Mouse (Mus musculus) urinary bladder, postnatal 14 days (tissue): Measurements from ENCODE around the gene Usp40.
"Not testable (repeated sequence)": the region's sequence is repeated elsewhere in the genome, so short reads cannot be mapped to it uniquely, and the experiment has no call there.

Source experiments
- DNase-seq: peaks from one replicate; pipeline ENCODE4 v3.0.0; 2021; ENCODE audit warnings: low spot score

The Usp40 gene

DNA sequence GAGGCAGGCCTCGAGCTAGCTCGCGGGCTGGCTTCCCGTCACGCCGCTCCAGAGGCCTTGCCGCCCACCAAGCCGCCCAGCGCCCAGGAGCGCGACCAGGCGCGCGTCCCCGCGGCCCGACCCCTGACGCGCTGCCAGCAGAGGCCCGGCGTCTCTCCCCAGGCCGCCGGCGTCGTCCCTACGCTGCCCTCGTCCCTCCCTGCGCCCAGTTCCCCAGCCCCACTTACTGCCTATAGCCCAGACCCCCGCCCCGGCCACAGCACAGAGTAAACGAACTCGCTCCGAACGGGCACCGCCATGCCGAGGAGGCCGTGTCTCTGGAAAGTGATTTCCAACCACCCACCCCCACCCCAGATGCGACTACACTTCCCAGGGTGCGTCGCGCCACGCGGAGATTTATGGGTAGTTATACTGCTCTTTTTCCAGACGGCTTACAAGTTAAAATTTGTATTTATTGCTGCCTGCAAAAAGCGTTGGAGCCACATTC, at the start of gene Usp40:
Usp40 (minus strand) TSS at position 341 of the 487 bp plus-strand sequence.
- peak; percentile 72 for DNase-seq

DNA sequence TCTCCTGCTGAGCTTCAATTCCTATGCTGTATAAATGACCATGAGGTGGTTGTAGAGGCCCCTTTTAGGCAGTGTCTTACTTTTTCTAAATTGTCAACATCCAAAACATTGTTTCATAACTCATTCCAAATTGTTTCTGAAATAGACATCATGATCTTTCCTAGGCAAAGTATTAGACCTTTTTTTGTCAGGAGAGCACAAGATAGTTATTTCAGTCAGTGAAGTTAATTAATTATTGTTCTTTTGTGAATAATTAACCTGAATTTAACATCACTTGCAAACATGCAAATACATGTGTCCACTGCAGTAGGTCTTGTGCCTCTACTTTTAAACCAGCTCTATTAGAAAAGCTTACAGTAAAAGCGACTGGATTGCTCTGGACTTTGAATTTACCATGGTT, 46.7 kb upstream of the Usp40 start, which contains the start of gene Ugt1a10:
Ugt1a10 (plus strand) TSS at position 301 of the 400 bp plus-strand sequence.
- DNase-seq: no peak

DNA sequence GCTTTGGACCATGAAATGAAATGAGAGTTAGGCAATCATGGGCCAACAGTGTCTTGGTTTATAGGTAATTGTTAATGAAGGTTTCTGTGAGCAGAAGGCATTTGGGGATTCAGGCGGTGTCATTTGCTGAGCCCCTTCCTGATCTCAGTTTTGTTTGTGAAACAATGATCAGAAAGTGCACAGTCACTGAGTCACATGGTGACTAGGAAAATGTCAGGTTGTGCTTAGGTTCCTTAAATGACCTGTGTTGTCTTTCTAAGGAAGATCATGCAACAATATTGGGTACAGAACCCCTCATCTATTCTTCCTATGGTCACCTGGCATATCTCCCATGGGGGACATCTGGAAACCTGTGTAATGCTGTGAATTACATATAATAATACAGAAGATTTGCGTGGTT, 39.1 kb upstream of the Usp40 start:
- DNase-seq: not testable (repeated sequence)

DNA sequence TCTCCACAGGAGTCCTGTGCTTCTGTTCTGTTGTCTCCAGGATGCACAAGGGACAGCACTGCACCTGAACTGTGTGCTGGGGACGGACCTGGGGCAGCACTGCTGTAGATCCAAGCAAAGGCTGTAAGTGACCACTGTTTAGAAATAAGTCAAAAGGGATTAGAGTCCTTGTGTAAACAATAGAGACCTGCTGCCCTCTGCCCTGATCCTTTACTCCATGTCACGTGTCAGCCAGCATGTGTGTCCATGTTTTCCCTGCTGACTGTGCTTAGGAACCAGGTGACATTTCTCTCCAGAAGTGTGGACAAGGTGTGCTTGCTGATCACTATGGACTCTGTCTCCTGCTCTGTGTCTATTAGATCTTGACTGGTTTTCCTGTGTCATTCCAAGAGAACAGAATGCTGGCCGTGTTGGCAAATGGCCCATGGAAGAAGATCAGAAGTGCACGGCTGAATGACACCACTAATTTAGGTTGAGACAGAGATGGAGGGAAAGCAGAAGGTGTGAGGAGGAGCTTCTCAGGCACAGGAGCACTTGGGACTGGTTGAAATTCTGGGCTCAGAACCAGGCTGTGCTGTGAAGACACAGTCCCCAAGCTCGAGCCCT, 36.6 kb upstream of the Usp40 start:
- not testable (repeated sequence) for DNase-seq

DNA sequence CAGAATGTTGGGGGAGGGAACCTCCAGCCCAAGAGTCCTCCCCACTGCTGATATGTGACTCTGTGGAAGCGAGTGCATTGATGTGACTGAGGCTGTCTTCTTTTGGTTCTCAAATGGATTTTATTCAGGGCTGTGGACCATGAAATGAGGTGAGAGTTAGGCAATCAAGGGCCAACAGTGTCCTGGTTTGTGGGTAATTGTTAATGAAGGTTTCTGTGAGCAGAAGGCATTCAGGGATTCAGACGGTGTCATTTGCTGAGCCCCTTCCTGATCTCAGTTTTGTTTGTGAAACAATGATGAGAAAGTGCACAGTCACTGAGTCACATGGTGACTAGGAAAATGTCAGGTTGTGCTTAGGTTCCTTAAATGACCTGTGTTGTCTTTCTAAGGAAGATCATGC, 34.7 kb upstream of the Usp40 start:
- not testable (repeated sequence) for DNase-seq

DNA sequence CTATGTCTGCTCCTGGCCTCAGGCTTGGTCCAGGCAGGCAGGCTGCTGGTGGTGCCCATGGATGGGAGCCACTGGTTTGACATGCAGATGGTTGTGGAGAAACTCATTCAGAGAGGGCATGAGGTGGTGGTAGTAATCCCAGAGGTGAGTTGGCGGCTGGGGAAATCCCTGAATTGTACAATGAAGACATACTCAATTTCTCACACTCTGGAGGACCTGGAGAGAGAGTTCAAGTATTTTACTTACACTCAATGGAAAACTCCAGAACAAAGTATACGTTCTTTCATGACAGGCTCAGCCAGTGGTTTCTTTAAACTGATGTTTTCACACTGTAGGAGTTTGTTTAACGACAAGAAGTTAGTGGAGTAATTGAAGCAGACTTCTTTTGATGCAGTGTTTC, 16.9 kb upstream of the Usp40 start:
- not testable (repeated sequence) for DNase-seq

DNA sequence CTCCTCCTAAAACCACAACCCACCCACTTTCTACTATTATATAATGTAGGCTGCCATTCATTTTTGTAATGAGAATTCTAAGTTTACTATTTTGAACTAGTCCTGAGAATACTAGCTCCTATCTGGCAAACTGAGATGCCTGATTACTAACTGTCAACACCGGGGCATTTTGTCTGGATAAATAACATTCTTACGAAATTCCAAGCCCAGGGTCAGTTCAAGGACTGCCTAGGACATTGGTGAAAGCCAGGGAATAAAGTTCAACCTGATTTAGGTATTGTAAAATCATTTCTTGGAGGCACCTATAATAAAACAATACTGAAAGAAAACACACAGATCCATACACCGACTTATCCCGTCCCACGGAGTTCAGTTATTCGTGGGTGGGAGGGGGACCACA, 7.0 kb upstream of the Usp40 start:
- no peak for DNase-seq

DNA sequence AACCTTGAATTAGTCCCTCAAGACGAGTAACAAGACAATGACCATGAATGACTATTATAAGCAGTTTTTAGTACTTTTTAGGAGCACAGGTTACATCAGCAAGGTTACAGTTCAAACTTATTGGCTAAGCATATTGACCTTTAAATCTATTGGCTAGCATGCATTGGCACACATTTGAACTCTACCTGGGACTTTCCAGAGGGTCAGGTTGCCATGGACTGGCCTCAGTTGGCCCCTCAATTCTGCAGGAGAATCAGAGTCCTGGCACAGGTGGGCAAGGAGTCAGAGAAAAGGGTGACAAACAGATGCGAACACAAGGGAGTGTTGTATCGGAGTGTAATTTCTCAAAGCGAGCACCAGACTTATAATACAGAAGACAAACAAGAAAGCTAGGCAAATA, 6.3 kb upstream of the Usp40 start:
- DNase-seq: no peak

DNA sequence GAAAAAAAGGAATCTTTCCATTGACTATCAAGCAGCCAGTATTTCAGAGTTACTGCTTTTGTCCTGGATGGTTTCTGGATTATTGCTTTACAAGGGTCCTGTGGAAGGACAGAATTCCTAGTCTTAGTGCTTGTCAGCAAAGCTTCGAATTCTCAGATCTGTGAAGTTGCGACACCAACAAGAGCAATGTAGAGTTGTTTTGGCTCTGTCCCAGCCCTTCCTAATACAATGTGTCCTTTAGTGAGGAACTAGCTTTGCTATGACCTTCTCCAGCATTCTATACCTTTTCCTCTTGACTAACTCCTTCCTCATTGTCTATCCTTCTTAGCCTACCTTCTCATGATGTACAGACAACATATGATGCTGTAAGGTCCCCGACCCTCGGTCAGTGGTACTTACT, 5.8 kb upstream of the Usp40 start:
- DNase-seq: no peak

DNA sequence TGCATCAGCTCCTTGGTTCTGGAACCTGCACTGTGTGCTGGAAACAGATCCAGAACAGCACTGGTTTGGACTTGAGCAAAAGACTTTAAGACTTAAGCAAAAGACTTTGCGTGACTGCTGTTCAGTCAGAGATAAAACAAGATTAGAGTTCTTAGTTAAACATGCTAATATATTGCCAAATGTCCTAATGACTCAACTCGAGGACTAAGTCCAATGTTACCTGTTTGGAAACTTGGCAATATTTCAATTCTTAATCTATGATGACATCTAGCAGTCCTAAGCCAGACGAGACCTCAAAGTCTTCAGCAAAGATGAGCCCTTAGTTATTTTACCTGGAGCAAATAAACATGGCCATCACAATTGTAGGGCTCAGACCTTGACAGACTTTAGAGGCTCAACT, 5.4 kb upstream of the Usp40 start:
- DNase-seq: no peak

DNA sequence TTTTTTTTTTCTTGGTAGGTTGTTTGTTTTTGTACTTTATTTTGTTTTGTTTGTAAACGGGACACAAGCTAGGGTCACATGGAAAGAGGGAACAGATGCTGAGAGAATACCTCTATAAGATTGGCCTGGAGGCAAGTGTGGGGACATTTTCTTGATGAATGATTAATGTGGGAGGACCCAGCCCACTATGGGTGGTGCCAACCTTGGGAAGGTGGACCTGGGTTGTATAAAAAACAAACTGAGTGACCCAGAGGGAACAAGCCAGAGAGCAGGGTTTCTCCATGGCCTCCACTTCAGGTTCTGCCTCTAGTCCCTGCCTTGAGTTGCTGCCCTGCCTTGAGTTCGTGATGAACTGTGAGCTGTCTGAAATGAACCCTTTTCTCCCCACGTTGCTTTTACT, 1.2 kb upstream of the Usp40 start:
- DNase-seq: no peak

DNA sequence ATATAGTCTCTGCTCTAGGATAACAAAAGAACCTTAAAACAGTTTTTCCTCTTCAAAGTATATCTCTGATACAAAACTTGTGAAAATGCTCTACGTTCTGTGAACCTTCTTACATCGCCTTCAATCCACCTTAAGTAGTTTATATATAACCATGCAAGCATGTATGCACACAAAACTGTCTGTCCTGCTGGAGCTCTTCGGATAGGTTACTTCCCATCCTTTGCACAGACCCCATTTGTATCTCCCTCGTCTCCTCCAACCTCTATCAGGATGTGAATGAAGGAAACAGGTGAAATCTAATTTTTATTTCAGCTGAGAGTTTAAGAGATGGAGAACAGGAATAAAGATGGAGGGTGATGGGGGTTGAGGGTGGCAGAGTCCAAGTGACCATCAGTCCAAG, 384 bp upstream of the Usp40 start:
- no peak for DNase-seq

DNA sequence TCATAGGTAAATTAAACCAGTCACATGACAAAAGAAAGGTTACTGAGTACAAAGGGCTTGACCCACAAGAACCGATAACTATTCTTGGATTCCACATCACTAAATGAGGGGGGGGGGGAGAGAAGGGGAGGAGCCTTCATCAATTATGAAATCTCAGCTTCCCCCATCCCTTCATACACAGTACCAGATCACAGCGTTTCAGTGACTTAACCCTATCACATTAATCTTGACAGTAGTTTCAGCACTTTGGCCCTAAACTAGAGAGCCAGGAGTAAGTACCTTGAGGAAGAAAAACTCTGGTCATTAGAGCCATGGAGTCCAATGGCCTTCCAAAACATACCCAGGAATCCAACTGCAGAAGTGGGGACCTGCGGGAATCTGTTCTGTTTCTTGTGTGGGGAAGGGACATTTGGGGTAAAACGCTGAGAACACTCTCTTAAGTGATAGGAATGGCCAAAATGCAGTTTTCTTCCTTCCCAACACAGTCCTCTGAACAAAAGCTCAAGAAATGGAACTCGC, 600 bp downstream of the Usp40 start:
- DNase-seq: no peak

DNA sequence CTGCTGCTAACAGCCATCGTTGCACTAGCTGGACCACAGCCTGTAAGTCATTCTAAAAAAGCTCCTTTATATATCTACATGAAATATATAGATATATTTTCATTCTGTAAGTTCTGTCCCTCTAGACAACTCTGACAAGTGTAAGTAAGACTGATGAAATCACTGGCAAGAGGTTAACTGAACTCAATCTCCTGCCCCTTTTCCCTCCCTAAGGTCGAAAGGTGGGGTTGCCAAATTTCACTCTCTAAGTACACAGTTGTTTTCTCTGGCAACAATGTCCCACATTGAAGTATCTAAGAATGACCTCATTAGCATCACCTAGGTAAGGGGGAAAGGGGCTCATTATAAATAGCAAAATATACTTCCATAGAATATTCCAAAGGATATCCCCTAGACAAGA, 15.6 kb downstream of the Usp40 start:
- no peak for DNase-seq

DNA sequence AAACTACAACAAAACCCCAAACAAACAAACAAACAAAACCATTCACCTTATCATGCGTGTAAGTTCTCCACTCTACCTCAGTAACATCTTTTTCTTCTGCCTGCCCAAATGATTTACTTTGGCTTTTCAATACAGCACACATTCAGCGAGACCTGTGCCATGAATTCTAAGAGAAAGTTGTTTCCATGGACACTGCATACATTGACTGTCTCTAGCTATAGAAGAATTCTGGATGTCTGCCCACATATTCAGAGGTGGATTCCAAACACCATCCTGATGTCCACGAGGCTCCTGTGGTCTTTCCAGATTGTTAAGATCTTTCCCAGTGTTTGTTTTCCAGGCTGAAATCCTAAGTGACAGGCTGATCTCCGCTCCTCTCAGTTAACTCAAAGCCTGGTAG, 26.1 kb downstream of the Usp40 start:
- DNase-seq: no peak

DNA sequence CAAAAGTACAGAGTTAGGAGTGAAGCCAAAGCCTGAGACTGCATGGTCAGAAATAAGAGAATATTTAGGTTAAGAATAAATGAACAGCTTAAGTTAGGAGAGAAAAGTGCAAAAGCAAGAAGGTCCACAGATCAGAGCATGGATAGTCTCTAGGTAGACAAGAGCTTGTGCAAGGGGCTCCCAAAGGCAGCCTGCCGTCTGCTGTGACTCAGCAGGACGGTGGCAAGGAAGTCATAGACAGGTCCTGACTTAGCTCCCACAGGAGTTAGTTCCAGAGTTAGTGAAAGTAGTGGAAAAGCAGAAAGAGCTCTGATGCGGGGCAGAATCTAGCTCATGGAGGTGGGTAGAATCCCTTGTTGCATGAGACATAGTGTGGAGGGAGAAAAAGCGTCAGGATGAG, 38.0 kb downstream of the Usp40 start:
- no peak for DNase-seq

DNA sequence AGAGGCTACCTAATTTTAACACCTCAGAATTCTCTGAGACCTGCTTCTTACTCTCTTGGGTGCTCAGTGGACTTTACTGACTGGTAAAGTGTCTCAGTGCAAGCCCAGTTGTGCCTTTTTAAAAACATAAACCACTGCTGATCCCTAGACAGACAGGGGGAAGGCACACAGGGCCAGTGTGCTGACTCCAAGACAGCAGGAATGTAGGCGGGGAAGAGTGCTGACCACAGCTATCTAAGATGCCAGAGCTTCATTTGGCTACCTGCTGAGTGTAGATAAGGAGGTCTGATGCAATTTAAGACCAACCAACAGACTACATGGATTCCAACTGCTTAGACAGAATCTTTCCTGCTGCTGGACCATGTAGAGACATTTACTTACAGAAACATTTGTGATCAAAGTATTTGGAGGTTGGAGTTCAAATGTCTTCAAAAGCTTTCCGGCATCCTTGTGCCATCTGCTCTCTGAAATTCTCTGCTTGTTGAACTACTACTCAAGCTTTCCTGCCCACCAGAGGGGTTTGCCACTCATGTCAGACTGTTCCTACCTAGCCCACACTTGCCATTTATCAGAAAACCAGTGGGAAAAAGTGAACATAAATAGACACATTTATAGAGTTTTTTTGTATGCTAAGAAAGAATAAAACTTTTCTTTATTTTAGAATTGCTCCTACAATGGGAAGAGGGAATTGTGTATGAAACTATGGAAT, 46.7 kb downstream of the Usp40 start:
- DNase-seq: no peak

DNA sequence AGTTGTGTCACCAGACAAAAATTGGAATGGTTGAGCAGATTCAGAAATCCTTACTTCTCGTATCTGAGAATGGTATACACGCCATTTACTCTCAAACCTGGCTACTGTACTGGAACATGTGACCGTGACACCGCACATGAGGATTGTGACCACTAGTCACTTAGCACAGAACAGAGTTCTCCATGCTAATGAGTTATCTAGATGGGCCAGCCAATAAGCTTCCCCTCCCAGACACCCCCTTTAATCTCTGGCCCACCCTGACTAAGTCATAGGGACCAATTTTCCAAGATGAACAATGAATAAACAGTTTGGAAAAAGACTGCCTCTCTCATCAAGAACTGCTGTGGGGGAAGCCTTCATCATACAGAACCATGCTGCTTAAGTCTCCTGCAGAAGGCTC, 47.6 kb downstream of the Usp40 start:
- DNase-seq: no peak

DNA sequence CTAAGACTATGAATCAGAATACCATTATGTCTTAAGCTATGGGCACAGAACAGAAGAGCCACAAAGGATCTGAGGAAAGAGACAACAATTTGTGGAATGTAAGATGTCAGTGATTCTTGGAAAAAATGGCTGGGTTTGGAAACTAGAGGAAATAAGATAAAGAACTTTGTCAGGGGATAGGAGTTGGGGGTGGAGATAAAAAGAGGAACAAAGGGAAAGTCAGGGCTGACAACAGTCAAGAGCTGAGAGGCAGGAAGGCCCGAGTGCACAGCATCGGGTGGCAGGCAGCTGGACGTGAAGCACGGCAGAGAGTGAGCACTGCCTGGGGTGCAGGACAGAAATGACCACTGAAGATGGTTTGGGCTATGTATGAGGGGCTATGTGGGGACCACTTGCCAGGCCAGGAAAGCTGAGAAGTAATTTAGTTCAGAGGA, 48.3 kb downstream of the Usp40 start:
- DNase-seq: no peak

DNA sequence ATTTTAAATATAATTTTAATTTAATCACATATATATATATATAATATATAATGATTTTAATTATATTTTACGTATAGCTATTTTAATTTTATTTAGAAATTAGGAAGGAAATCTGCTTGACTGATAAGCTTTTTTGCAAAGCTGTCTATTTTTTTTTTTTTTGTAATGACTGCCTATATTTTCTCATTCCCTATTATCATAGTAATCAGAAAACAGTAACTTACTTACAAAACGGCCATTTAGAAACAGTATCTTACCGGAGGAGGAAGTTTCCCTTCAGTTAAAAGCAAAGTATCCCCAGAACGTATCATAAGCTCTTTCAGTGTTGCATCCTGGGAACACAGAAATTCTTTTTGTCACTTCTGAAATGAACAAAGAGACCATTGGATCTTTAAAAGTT, 48.8 kb downstream of the Usp40 start:
- DNase-seq: no peak

DNA sequence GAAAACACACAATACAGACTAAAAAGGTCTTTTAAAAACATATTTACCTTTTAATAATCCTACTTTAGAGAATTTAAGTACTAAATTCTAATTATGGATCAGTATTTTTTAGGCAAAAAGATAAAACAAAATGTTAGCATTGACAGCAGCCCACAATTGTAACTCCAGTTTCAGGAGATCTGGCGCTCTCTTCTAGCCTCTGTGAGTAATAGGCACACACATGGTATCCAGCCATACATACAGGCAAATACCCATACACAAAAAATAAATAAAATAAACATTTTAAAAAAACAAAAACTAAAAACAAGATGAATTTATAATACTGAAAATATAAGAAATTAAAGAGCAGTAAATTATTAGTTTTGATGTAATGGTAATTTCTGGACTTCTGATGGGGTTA, 49.4 kb downstream of the Usp40 start:
- no peak for DNase-seq

DNA sequence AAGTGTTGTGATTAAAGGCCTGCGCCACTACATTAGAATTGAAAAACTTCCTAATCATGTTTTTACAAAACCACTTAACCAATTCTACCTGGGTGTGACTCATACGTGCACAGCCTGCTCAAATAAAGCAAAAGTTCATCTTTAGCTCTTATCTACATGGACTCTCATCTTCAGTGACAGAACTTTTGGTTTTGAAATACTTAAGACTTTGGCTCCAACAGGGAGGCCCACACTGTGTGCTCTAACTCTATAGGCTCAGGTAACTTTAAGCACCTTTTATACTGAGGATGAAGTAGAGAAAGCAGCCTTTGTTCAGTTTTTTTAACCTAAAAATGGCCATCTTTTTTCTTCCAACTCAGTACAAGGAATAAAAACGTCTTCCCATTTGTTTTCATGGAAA, 55.3 kb downstream of the Usp40 start:
- DNase-seq: no peak

DNA sequence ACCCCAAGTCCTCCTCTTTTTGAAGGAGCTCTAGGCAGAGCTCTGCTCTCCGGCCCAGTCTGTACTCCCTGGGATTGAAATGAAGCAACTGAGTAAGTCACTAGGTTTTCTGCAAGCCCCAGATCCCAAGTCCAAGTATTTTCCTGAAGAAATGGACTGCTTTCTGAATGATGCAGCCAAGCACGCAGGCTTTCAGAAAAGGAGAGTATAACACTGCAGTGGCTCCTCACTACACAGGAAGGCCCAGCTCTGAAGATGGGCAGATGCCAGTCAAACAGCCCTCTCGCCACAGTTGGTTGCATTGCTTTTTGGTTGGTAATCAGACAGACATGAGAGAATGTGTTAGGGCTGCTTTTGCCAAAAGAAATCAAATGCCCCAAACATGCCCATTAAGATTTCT, 56.7 kb downstream of the Usp40 start:
- no peak for DNase-seq

DNA sequence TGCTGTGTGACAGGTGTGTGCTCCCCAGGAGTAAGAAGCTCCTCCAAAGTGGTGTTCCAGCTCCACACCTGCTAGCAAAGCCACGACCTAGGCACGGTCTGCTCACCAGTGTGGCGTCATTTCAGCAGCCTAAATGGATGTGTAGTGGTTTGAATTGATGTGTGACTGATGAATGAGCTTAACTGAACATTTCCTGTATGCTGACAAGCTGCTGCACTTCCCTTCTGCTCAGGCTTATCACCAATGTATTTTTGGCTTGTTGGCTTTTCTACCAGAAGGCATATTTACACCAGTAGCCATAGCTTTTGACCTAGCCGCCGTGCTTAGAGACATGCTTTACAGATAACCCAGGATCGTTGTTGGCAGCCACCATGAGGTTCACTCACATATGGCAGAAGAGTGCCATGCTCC, 60.7 kb downstream of the Usp40 start:
- no peak for DNase-seq
